Mouse (Mus musculus) cerebellum, postnatal 25 days (tissue): ENCODE data around the gene Sprr4.
"Not testable (repeated sequence)": the region's sequence is repeated elsewhere in the genome, so short reads cannot be mapped to it uniquely, and the experiment has no call there.

Experiments used
- DNase-seq, 2 experiments: peaks; one replicate each; pipeline ENCODE4 v3.0.0; 2021; ENCODE audit warnings: mixed read lengths in 2 of 2

Gene Sprr4

DNA sequence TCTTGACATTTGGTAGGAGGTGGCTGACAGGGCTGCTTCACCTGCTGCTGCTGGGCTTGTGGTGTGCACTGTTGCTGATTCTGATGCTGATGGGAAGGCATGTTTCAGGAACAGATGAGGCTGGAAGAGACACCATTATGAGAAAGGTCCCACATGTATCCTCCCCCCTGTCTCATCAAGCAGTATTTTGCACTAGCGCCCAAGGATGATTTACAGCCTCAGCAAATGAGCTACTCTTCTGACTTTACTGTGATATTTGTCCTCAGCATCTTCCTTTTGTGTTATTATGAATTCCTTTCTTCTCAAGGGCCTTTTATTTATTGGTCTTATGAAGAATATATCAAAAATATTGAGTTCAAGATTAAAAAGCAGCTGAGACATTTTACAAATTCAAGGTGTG, at the start of gene Sprr4:
Gene Sprr4, minus strand, starts transcription at position 101 of the 400 bp plus-strand sequence.
- DNase-seq, result no peak

DNA sequence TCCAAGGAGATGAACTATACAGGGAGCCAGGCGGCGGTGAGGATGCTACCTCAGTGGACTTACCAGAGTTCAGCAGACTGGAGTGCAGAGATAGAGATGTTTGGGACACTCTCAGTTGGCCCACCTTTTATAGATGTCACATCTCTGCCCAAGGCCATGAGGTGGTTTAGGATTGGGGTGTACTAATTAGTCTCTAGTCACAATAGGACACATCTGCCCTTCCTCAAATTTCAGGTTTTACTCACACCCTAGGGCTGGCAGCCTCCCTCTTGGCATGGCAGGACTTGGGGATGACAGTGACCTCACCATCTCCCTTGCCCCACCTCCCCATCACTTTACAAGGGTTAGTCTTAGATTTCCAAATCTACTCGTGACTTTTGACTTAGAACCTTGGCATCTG, 34.1 kb upstream of the Sprr4 start, which contains the start of gene 2310046K23Rik:
Gene 2310046K23Rik, minus strand, starts transcription at position 101 of the 400 bp plus-strand sequence.
- no peak for DNase-seq

DNA sequence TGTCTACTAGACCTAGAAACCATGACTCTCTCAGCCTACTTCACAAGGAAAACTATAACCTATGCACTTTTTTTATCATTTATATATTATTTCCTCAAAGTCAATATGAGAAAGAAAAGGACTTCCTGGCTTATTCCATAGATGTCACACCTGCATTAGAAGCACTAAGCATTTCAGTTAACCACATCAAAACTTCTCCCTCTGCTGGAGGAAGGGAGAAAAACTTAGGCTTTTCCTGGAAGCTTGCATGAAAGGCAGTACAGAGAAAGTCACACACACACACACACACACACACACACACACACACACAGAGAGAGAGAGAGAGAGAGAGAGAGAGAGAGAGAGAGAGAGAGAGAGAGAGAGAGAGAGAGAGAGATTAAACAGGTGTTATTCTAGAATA, 12.0 kb upstream of the Sprr4 start:
- DNase-seq, result no peak

DNA sequence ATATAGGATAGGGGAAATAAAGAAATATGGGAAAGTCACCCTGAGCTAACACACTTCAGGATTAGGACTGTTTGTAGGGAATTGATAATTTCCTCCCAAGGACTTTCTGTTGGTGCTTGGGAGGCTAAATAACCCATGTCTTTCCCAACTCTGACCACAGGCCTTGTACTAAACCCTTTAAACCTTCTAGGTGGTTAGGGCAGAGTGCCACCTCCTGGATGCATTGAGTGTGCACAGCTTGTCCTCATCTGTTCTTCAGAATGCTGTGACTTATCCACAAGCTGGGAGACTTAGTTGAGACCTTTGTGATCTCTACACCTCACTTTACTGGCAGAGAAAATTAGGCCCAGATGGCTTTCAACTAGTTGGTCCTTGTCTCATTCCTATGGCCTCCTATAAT, 10.5 kb upstream of the Sprr4 start:
- no peak for DNase-seq

DNA sequence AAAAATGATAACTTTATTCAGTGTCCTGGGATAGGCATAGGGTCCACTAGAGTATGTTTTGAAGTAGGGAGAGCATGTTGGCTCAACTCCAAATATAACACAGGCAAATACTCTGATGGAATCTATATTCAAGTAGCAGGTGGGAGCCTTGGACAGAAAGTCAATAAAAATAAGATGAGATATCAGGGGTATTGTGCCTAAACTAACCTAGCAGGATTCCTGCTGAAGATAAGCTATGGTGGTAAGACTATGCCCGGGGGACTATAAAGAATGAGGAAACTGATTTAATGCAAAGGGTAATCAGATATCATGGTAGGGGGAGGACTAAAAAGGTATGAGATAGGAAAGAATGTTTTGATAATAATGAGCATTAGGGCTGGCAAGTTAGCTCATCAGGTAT, 7.9 kb upstream of the Sprr4 start:
- DNase-seq, result no peak

DNA sequence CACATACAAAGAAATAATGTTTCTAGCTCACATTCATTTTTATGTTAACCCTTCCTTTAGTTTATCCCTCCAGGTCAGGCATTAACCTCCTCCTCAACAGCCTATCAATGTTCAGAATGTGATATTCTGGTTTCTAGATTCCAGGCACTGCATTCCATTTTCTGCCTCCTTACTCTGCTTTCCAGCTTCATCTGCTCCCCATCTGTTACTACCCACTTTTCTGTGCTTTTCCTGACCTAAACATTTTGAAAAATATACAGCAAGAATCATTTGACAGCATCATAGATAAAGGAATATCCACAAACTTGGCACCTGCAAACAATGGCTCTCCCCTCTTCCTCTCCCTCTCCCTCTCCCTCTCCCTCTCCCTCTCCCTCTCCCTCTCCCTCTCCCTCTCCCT, 3.2 kb upstream of the Sprr4 start:
- DNase-seq, result no peak

DNA sequence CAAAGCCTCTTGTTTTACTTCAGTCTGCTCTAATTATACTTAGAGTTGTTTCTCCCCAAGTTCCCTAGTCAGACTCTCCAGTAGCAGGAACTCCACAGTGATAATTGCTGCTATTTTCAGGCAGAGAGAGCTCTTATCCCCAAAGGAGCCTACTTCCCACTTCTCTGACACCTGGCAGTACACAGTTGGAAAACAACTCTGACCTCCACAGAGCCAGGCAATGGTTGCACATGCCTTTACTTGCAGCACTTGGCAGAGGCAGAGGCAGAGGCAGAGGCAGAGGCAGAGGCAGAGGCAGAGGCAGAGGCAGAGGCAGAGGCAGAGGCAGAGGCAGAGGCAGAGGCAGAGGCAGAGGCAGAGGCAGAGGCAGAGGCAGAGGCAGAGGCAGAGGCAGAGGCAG, 10.0 kb downstream of the Sprr4 start:
- not testable (repeated sequence) for DNase-seq

DNA sequence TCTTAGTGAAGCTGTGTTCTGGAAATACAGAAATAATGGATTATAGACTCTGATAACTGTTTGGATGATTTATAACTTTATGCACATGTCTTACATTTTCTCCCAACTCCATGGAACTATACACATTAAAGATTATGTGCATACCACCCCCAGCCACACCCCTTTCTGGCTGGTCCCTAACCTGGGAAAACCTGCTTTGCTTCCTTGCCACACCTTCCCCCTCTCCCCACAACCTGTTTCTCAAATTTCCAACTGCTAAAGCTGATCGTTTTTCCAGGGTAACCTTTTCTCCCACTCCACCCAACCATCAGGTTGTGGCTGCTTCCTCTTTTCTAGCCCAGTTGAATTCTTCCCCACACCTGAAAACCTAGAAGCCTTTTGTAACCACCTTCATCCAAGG, 14.0 kb downstream of the Sprr4 start:
- DNase-seq, result no peak

DNA sequence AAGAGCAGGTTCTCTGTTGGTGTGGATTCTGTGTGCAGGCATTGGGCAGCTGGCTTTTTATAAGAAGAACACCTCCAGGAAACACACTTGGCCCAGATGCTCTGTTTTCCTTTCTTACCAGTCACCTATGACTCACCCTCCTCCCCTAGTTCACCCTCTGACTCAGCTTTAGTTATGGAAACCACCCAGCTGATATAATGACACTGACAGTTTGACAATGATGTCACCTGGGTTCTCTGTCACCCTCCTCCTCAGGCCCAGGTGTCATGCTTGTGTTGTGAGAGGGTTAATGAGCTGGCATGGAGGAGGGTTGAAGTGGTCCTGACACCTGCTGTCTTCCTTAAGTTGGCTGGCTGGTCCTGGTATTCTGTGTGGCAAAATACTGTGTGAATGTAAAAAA, 14.4 kb downstream of the Sprr4 start, which contains the start of gene Sprr1a:
Gene Sprr1a, minus strand, starts transcription at position 33 of the 400 bp plus-strand sequence.
- DNase-seq, result no peak

DNA sequence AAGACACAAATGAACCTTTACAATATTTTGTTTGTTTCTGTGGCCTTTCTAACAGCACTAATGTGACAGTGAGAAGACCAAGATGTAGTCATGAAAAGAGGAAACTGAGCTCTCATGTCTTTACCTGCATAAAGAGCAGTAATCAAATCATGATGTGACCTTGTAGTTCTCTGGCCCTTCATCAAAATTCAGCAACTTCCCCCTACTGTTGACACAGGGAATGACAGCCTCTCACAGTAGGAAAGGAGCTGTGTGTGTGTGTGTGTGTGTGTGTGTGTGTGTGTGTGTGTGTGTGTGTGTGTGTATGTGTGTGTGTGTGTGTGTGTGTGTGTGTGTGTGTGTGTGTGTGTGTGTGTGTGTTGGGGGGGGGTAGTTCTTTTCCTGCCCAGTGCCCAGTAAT, 19.0 kb downstream of the Sprr4 start:
- DNase-seq, result not testable (repeated sequence)

DNA sequence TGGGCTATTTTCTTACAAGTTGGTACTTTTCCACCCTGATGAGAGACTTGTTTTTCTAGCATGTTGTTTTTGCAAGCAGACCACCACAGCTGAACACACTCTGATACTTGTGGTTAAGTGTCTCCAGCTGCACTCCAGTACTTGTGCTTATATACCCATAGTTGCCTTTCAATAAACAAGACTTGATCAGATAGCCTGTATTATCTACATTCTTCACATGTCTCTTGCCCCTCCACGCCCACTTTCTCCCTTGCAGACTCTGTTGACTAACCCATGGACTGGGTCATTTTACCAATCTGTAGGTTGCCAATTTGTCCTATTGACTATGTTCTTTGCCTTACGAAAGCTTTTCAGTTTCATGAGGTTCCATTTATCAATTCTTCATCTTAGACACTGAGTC, 30.2 kb downstream of the Sprr4 start:
- no peak for DNase-seq

DNA sequence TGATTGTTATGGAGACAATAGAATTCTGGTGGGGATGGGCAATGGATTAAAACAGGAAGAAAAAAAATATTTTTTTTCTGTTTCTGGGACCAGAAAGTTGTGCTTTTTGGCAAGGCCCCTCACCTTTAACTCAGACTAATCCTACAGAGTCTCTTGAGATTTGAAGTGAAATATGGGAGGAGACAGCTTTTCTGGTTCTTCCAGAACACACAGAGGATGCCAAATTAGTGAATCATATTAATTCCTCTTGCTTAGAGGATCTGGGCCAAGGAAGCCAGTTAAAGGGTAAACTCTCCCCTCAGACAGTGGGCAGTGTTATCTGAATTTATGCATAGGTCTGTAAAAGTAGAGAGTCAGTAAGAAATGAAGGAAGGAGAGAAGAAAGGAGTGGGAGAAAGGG, 32.9 kb downstream of the Sprr4 start:
- DNase-seq, result no peak

DNA sequence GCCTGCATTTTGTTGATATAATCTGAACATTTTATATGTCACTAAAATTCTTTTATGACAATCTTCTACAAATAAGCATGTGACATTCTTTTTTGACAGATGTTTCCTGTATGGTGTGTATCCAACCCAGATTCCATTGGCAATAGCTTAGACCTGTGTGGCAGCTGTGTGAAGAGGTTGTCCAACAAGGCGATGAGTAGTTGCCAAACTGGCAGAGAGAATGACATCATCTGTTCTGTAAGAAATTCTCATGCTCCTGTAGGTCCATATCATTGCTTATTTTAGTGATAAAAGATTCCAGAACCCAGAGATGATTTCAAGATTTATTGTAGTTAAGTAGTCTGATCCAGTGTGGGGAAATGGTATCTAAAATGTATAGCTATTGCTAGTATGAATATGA, 33.7 kb downstream of the Sprr4 start:
- DNase-seq, result no peak

DNA sequence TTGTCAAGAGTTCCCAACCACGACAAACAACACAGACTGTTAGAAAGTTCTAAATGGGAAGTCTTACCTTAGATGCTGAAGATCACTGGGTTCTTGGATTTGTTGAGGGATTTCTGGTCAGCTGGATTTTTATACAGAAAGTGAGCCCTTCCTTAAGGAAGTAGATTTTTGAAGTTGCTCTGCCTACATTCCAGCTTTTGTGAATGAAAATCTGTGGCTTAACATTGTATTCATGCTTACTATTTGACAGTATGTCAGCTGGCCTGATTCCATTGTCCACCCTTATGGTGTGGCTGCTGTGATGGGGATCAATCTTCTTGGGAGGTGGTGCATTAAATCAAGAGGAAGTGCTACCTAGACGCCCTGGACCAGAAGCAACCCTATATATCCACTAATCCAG, 41.7 kb downstream of the Sprr4 start, which contains the start of gene Sprr3:
Gene Sprr3, minus strand, starts transcription at position 101 of the 400 bp plus-strand sequence.
- no peak for DNase-seq

DNA sequence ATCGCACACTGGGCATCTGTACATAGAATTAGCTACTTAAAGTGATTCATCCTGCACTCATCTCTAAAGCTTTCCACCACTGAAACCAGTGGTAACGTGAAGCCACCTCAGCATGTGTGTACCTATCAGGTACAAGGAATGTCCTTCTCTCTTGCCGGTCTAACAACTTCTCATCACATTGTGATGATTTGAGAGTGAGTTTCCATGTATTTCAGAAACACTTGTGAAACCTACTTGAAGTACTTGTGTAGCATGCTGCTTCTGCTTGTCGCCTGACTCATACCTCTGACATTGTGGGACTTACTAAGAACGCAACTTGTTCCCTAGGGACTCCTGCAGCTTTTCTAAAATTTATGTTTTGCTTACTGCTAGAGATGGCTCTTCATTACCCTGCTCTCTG, 45.1 kb downstream of the Sprr4 start:
- no peak for DNase-seq
